Mouse (Mus musculus) stomach, postnatal 0 days (tissue): Measurements from ENCODE around the gene Nr5a2.

Source experiments
- CTCF ChIP-seq: IDR thresholded peaks from 2 replicates; pipeline ENCODE4 v1.5.1; 2016; ENCODE audit warnings: antibody characterized with exemption, low read depth, mild to moderate bottlenecking, moderate library complexity
- EP300 ChIP-seq: optimal IDR thresholded peaks from 2 replicates; pipeline ENCODE3; 2016; ENCODE audit warnings: antibody characterized with exemption

DNA sequence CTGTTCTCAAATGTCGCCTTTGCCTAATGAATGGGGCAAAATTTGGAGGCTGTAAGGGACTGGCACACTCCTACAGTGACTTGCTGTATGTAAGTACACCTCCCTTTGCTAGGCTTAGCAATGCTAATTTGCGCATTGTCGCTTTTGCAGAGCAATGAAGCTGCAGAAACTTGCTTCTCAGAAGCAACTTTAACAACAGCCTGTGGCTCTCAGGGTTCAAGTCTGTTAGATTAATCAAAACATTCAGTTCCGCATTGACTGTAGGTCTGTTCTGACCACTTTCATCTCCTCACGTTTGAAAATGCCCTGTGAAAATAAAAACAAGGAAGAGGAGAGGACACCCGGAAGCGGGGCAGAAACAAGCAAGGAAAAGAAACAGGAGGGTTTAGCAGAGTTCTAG is 14.8 kb downstream of the Nr5a2 start:
- TF ChIP-seq CTCF (no peak), EP300 (no peak)
